ENCODE assay signal across 8 mouse cellular contexts in the genomic region with DNA sequence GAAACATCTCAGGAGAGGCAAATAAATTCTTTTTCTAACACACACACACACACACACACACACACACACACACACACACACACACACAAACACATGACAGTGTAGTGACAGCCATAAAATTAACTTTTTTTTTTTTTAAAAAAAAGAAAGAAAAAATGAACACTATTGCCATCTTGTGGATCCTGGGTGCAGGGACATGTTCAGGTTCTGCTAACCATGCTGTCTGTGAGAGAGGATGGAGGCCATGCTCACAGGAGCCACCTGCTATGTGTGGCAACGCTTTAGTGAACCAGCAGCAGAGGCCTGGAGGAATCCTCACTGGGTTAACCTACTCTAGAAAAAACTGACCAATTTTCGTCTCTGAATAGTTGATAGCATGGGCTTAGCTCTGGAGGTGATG.
DNase-seq lines count a peak whose midpoint lies in the region; ATAC-seq lines count a peak whose summit lies in the region.
"Had no signal": no experiment of that assay in that cellular context is flagged by ENCODE, and none has a peak within 500 bp of the region (broad histone marks: within the 10 kb centered on the region; RNA-seq: fewer than 3 reads in every experiment).

No protein-coding gene starts in this region.

- 17% methylated on average over 2 of the region's 2 CpGs for WGBS in forebrain, embryonic 14.5 days
- WGBS in midbrain, embryonic 10.5 days, result 33% methylated on average over 2 of the region's 2 CpGs

- H3K4me2 ChIP-seq in forebrain, embryonic 14.5 days (ENCODE audit: low read length), result no peak overlapping the region
- H3K4me2 ChIP-seq: liver, embryonic 15.5 days had no signal

- no peaks in the 10 kb centered on the region for H3K9me3 ChIP-seq in forebrain, embryonic 14.5 days (replicated peaks; ENCODE audit: control insufficient read depth, low read length)
- no peaks in the 10 kb centered on the region for H3K9me3 ChIP-seq in midbrain, embryonic 10.5 days (replicated peaks)
- H3K9me3 ChIP-seq: liver, embryonic 15.5 days had no signal

- H3K27ac ChIP-seq in forebrain, embryonic 14.5 days (ENCODE audit: low read depth, low read length), result no peak overlapping the region
- no peak overlapping the region for H3K27ac ChIP-seq in midbrain, embryonic 10.5 days (replicated peaks)
- H3K27ac ChIP-seq: liver, embryonic 15.5 days had no signal

- no peaks in the 10 kb centered on the region for H3K4me1 ChIP-seq in forebrain, embryonic 14.5 days (ENCODE audit: control insufficient read depth, insufficient read depth, low read length)
- no peaks in the 10 kb centered on the region for H3K4me1 ChIP-seq in midbrain, embryonic 10.5 days
- H3K4me1 ChIP-seq: liver, embryonic 15.5 days had no signal

- peak; percentile 12 for DNase-seq in left cerebral cortex, adult 11 months (ENCODE audit: low spot score)
- no peak for DNase-seq in left cerebral cortex, adult 8-10 months (ENCODE audit: low spot score in 2 of 2)
- DNase-seq in adrenal gland, postnatal 25 days, result peak; percentile 10
- DNase-seq in forebrain, embryonic 14.5 days (ENCODE audit: low spot score), result peak; percentile 76
- DNase-seq in kidney, postnatal 36 days, result peak; percentile 18 to 63
- peak; percentile 16 for DNase-seq in midbrain, embryonic 10.5 days (ENCODE audit: low spot score)
- DNase-seq in thymus, postnatal 36 days, result no peak

- H3K27me3 ChIP-seq in forebrain, embryonic 14.5 days (replicated peaks; ENCODE audit: control insufficient read depth, insufficient read depth, low read length), result no peaks in the 10 kb centered on the region
- H3K27me3 ChIP-seq in midbrain, embryonic 10.5 days (ENCODE audit: low read depth, poor library complexity, severe bottlenecking), result no peaks in the 10 kb centered on the region
- H3K27me3 ChIP-seq: liver, embryonic 15.5 days had no signal

- no peak overlapping the region for H3K4me3 ChIP-seq in forebrain, embryonic 14.5 days (ENCODE audit: low read depth, low read length)
- no peak overlapping the region for H3K4me3 ChIP-seq in midbrain, embryonic 10.5 days
- H3K4me3 ChIP-seq: liver, embryonic 15.5 days had no signal

- no peaks in the 10 kb centered on the region for H3K36me3 ChIP-seq in forebrain, embryonic 14.5 days (ENCODE audit: control insufficient read depth, insufficient read depth, low read length)
- H3K36me3 ChIP-seq in midbrain, embryonic 10.5 days, result no peaks in the 10 kb centered on the region
- H3K36me3 ChIP-seq: liver, embryonic 15.5 days had no signal

- ATAC-seq in forebrain, embryonic 14.5 days, result peak; percentile 75; the same call in 1 of the 2 replicates

- no peak overlapping the region for H3K9ac ChIP-seq in forebrain, embryonic 14.5 days (ENCODE audit: low read length)
- H3K9ac ChIP-seq: liver, embryonic 15.5 days had no signal

Comparison
In these comparisons a context has a peak if more than half of its experiments do, and no peak if none do; other contexts are left out.
1. DNase-seq: peak in left cerebral cortex, adult 11 months (single experiment), adrenal gland, postnatal 25 days (single experiment), forebrain, embryonic 14.5 days (single experiment), kidney, postnatal 36 days (2 of 2) and midbrain, embryonic 10.5 days (single experiment); none in left cerebral cortex, adult 8-10 months (0 of 2) and thymus, postnatal 36 days (0 of 2).